Mouse (Mus musculus): ENCODE measurements around the gene Vps37b.
A peak's percentile ranks its signal among the peaks of the same experiment; 100 is the strongest.

Gene Vps37b

GRCm38 (mm10) chr5:124002876-124003275, 29.2 kb downstream of the Vps37b start:
- DNase-seq (ENCODE audit: low spot score in 2 of 2), result no peak

GRCm38 (mm10) chr5:124001274-124001673, 30.8 kb downstream of the Vps37b start:
- DNase-seq (ENCODE audit: low spot score in 2 of 2), result no peak

- peak; percentile 72 to 88 for DNase-seq (ENCODE audit: low spot score in 2 of 2)
Measured at GRCm38 (mm10) chr5:124000824-124001223, 31.2 kb downstream of the Vps37b start.

- DNase-seq (ENCODE audit: low spot score in 2 of 2), result no peak
Measured at GRCm38 (mm10) chr5:123998370-123998769, 33.7 kb downstream of the Vps37b start.

GRCm38 (mm10) chr5:123997811-123998210, 34.3 kb downstream of the Vps37b start:
- no peak for DNase-seq (ENCODE audit: low spot score in 2 of 2)

- DNase-seq (ENCODE audit: low spot score in 2 of 2), result no peak
Measured at GRCm38 (mm10) chr5:123997211-123997751, 34.8 kb downstream of the Vps37b start.

GRCm38 (mm10) chr5:123996695-123997094, 35.4 kb downstream of the Vps37b start:
- DNase-seq (ENCODE audit: low spot score in 2 of 2), result no peak

GRCm38 (mm10) chr5:123996194-123996593, 35.9 kb downstream of the Vps37b start:
- no peak for DNase-seq (ENCODE audit: low spot score in 2 of 2)

GRCm38 (mm10) chr5:123995388-123995787, 36.7 kb downstream of the Vps37b start:
- no peak for DNase-seq (ENCODE audit: low spot score in 2 of 2)

- DNase-seq (ENCODE audit: low spot score in 2 of 2), result no peak
Measured at GRCm38 (mm10) chr5:123994468-123994867, 37.6 kb downstream of the Vps37b start.

- DNase-seq (ENCODE audit: low spot score in 2 of 2), result no peak
Measured at GRCm38 (mm10) chr5:123993263-123994036, 38.6 kb downstream of the Vps37b start.

GRCm38 (mm10) chr5:123992794-123993193, 39.3 kb downstream of the Vps37b start:
- peak; percentile 67 to 83 for DNase-seq (ENCODE audit: low spot score in 2 of 2)

- no peak for DNase-seq (ENCODE audit: low spot score in 2 of 2)
Measured at GRCm38 (mm10) chr5:123992193-123992637, 39.9 kb downstream of the Vps37b start.

GRCm38 (mm10) chr5:123991321-123991720, 40.7 kb downstream of the Vps37b start:
- no peak for DNase-seq (ENCODE audit: low spot score in 2 of 2)

- DNase-seq (ENCODE audit: low spot score in 2 of 2), result no peak
Measured at GRCm38 (mm10) chr5:123989941-123990885, 41.9 kb downstream of the Vps37b start.

GRCm38 (mm10) chr5:123987511-123987910, 44.6 kb downstream of the Vps37b start:
- no peak for DNase-seq (ENCODE audit: low spot score in 2 of 2)

- no peak for DNase-seq (ENCODE audit: low spot score in 2 of 2)
Measured at GRCm38 (mm10) chr5:123986925-123987324, 45.1 kb downstream of the Vps37b start.

- DNase-seq (ENCODE audit: low spot score in 2 of 2), result no peak
Measured at GRCm38 (mm10) chr5:123985434-123985833, 46.6 kb downstream of the Vps37b start.

GRCm38 (mm10) chr5:123982838-123983237, 49.2 kb downstream of the Vps37b start:
- no peak for DNase-seq (ENCODE audit: low spot score in 2 of 2)

GRCm38 (mm10) chr5:123981250-123981554, 50.9 kb downstream of the Vps37b start:
- DNase-seq (ENCODE audit: low spot score in 2 of 2), result no peak

- peak in 1 of 2 experiments; percentile 6 for DNase-seq (ENCODE audit: low spot score in 2 of 2)
Measured at GRCm38 (mm10) chr5:123980521-123981249, 51.4 kb downstream of the Vps37b start.

GRCm38 (mm10) chr5:123979980-123980369, 52.1 kb downstream of the Vps37b start:
- DNase-seq (ENCODE audit: low spot score in 2 of 2), result no peak
